Mouse (Mus musculus): Measurements from ENCODE around the gene Nppb.

GRCm38 (mm10) chr4:147993571-147994095, 8.0 kb downstream of the Nppb start:
- TF ChIP-seq CTCF (IDR thresholded peaks at IDR 0.05; ENCODE audit: low read depth) = no peak
- no peak for TF ChIP-seq EP300 (IDR thresholded peaks at IDR 0.05; ENCODE audit: low read depth)

Measured in heart, postnatal 0 days (tissue).